Mouse (Mus musculus): ENCODE measurements around the gene Lrfn1.

DNA sequence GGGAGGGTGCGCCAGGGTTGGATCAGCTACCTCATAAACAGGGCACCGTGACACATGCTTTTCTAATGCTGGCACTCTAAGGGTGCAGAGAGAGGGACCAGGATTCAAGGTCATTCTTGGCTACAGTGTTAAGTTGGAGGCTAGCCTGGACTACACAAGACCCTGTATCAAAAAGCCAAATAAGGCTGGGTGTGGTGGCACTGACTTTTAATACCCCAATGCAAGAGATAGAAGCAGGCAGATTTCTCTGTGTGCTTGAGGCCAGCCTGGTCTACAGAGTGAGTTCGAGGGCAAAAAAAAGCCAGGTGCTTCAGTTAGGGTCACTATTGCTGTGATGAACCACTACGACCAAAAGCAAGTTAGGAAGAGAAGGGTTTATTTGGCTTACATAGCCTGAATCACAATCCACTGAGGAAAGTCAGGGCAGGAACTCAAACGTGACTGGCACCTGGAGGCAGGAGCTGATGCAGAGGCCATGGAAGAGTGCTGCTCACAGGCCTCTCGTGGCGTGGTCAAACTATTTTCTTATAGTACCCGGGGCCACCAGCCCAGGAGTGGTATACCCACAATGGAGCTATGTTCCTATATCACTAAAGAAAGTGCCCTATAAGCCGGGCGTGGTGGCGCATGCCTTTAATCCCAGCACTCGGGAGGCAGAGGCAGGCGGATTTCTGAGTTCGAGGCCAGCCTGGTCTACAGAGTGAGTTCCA, 9.8 kb upstream of the Lrfn1 start:
- TF ChIP-seq CTCF (IDR thresholded peaks at IDR 0.05; ENCODE audit: extremely low read depth, insufficient read depth, insufficient read length, insufficient replicate concordance), result no peak
- TF ChIP-seq POLR2A (IDR thresholded peaks at IDR 0.05; ENCODE audit: low read depth, low read length), result no peak
